Mouse (Mus musculus) adrenal gland, postnatal 4 days (tissue): Measurements from ENCODE around the gene Sp4. TPM values are rescaled to one million over a fixed set of nuclear protein-coding genes. Genes with fewer than 3 reads are reported as not detected.
A peak's percentile ranks its signal among the peaks of the same experiment; 100 is the strongest.

Experiments
- DNase-seq, 2 experiments: peaks; one replicate each; pipeline ENCODE4 v3.0.0; 2021 to 2022; ENCODE audit warnings: low spot score in 2 of 2, mixed read lengths in 2 of 2
- total RNA-seq, 2 experiments: library from RNA; stranded (reverse); gene quantifications; 2 replicates each; pipeline ENCODE4 v1.2.3; 2021

The Sp4 gene
- total RNA-seq, 2 experiments from 2014 or later, result 12.3 to 13.7 TPM

DNA sequence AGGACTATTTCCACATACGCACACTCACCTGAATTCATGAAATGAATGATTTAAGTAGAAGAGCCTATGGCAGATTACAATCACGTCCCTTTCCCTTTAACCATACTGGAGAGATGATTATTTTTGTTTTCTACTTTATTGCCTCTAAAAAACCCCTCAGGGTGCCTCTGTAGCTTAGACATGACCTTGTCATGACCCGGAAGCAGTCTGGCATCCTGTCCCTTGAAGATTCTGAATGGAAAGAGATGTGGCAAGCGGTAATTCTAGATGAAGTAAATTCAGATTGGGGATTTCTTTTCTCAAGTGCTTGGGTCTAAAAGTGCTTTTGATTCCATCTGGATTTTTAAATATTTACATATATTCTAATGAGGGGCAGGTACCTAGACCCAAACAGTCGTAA, 24.9 kb downstream of the Sp4 start:
- DNase-seq, result no peak

DNA sequence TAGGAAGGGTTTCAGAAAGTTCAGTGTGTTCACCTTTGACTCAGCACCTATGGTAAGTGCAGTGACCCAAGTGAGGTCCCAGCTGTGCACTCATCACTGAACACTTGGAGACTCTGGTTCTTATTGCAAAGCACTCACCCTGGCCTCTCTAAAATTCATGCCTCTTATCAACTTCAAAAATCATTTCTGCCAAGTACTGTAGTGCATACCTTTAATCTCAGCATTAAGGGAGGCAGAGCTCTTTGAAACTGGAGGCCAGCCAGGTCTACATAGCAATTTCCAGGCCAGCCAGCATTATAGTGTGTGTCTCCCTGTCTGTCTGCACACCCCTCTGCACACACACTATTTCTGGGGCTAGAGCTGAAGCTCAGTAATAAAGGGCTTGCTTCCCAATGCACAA, 36.3 kb downstream of the Sp4 start:
- DNase-seq, result no peak

DNA sequence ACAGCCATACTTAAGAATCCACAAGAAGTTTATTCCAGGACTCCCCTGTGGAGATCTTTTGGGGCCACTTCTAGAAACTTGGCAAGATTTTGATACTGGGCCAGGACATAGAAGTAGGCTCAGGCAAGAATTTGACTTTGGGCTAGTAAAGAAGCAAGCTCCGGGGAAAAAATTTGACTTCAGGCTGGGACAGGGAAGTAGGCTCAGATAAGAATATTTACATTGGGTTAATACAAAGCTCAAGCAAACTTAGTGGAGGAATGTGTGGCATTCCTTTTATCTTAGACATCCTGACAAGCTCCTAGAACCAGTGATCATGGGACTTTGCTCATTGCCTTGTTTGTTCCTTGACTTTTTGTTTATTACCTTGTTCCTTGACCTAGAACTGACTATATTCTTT, 37.4 kb downstream of the Sp4 start:
- DNase-seq, result no peak

DNA sequence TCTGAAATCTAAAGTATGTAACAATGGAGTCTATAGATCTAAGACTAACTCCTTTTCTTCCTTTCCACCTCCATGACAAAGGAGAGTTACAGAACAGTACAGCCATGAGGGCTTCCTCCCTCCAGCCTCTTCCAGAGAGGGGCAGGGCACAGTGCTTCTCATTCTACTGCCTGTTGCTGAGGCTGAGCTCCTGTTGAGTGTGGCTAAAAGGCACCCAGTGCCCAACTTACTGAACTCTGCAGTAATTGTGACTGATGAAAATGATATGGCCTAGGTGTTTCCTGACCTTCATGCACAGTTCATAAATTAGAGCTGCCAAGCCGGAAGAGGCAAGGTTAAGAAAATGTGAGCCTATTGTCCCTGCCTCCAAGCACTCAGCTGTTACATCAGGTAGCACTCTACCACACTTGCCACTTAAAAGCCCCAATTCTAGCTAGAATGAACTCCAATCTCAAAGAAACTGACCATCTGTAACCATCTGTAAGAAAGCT, 45.9 kb downstream of the Sp4 start:
- no peak for DNase-seq

DNA sequence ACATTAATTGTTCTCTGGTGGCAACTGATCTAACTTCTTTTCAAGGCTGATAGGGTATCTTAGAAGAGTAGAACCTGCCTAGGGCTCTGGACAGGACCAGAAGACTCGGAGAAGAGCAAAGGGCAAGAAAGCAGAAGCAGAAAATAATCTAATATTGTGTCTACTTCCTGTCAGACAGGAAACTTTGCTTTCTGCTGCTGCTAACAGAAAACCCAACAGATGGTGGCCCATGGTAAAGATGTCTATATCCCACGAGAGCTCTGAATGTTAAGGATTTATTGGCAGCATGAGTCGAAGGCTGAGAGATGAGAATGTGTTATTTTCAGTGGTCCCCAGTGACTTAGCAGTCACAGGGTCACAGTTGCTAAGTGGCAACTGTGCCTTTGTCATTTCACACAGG, 80.1 kb downstream of the Sp4 start:
- DNase-seq, result no peak

DNA sequence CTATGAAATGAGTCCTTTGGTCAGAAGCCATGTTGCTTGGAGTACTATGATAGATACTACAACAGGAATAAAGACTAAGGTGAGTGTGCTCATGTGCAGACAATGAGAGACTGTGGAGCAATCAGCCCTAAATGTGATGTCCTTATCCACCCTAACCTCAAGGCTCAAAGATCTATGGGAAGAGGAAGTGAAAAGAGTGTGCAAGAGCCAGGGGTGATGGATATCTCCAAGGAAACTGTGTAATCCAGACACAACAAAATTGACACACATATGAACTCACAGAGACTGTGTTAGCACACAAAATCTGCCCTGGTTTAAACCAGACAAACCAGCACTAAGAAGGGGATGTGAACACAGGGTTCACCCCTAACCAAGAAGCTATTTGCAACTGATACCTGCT, 81.2 kb downstream of the Sp4 start:
- DNase-seq, result no peak

DNA sequence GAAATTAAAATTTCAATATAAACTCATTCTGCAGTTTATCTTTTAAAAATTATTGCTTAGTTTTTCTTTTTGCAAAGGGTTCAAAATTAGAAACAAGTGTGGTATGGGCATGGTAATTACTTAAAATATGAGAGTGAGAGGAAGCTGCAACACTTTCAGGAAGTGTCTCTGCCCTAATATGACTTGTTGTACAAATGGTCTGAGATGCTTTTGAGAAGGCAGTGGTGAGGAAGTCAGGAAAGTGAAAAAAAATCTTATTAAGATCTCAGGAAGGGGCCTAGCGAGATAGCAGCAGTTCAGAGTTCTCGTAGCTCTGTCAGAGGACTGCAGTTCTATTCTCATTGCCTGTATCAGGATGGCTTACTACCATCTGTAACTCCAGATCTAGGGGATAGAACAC, 89.1 kb downstream of the Sp4 start:
- DNase-seq, result no peak

DNA sequence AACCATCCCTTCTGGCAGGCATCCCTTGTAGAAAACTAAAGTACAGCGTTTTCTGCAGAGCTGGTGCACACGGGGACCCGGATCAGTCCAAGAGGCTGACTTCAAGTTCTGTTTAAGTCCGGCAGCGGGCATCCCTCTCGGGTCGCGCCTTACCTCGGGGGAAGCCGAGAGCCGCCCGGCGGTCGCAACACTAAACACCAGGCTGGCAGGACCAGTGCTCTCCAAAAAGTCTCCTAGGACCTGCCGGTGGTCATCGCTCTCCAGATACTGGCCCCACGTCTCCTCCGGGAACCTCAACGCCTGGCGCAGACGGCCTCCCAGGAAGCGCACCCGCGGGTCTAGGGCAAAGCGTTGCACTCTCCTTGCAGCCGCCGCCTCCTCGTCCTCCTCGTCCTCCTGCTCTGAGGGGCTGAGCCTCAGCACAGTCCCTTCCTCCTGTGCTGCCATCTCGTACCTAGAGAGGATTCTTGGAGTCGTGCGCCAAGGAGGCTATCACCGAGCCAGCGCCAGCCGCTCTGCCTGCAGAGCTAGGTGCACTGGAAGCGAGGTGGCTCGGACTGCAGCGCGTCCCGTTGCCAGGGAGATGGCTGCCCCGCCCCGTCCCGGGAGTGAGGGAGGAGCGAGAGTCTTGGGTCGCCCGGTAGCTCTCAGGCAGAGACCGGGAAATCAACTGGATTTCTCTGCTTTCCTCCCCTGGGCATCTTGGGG, 102.7 kb downstream of the Sp4 start, which contains the start of gene Dnah11:
TSS of gene Dnah11 (minus strand) at position 658 of the 708 bp plus-strand sequence.
- DNase-seq, result peak; percentile 36 to 50

DNA sequence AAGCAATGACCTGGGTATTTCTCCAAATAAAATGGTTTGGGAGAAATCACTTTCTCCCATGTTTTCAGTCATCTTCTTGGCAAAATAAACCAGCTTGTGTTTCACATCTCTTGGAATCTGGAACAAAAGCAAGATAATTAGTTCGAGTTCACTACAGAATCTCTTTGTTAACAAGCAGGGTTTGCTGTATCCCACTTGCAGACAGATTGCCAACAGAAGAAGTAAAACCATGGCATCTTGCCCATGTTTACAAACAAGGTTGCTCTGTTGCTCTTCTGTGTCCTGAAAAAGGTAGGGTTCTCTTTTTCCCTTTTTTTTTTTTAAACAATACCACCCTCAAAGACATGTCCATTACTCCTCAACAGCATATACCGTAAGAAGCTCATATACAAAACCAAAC, 104.7 kb downstream of the Sp4 start:
- no peak for DNase-seq

DNA sequence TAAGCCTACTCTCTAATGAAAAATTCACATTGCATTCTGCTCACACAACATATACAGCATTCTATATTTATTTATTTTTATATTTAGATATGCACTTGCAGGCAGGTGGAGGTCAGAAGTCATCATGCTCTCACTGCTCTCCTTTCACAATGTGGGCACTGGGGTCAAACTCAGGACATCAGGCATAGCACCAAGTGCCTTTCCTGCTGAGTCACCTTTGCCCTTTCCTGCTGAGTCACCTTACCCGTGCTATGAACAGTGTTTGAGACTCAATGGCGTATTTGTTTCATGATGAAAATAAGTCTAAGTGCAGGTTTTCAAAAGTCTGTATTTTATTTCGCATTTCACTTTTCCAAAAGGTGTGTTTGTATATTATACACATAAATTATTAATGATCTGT, 111.7 kb downstream of the Sp4 start:
- no peak for DNase-seq

DNA sequence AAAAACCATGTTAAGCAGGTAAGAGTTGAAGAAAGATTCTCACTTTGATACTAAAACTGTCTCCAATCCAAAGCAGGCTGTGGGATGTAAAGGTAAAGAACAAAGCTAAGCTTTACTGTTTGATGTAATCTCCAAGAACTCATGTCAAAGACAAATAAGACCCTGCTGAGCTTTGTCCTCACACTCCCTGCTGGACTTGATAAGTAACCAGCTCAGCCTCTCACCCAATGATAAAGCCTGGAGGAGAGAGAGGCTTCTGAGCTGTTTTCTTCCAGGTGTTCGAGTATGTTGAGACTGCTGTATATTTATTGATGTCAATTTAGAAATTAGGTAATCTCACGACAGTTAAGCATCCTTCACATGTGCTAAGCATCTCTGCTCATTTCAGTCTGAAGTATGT, 113.6 kb downstream of the Sp4 start:
- no peak for DNase-seq

DNA sequence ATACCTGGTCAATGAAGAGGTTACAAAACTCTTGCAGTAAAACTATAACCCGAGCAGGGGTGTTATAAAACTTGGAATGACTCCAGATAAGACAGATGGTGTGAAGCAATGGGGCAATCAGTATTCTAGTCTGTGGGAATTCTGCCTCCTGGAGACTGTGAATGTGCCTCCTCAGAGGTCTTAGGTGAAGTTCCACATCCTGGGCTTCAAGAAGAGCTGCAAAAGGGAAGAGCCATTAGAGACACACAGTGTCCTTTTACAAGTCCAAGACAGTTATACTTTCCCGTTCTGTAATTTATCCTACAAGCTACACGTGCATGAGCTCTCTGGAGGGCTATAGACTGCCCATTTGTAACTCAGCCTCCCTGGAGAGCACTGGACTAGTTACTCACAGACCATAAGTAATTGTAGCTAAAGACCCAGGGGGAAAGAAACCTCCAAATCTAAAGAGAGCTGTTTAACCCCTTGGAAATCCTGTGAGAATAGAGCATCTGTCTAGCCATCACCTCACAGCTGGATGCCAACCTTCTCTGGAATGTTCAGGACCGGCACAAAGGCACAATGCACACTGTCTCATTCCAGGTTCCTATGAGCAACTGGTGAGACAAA, 114.3 kb downstream of the Sp4 start:
- DNase-seq, result no peak

DNA sequence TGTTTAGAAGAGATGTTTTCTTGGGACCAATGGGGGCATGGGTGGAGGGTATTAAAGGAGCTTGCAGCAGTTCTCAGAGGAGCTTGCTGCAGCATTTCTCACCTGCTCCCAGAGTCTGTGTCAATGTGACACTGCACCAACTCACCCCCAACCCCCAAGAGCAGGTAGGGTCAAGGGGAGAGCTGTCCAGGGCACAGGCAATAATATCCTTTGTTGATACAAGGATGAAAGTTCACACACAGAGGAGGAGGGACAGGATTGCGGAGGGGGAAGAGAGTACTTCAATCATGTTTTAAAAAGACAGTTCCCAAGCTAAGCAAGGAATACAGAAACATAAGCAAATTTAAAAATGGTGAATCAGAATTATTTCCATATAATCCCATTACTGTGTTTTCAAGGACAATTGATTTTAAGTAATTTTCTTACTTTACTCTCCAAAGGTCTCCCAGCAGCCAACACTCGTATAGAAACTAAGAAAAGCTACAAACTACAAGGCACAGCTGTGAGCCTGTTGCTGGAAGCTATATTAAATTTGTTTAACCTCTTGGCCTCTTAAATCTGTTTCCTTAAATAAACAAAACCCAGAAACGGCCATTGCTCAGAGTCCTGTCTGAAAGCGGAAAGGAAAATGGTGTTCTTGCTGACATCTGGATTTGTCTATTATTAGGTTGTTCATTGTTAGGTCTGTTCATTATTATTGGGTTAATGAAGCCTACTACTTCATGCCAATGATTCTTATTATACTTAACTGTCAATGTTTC, 114.9 kb downstream of the Sp4 start:
- DNase-seq, result no peak

Other genes with a start within 250 kb of the Sp4 start
- under 1 TPM; 0.11 to 0.22 TPM for gene Dnah11, start 102.4 kb downstream of the Sp4 start, total RNA-seq